22 mouse cellular contexts compared by ENCODE assay signal in genomic region chr1:192442772-192443445, GRCm38 (mm10).
DNase-seq lines count a peak whose midpoint lies in the region; ATAC-seq lines count a peak whose summit lies in the region.
"Had no signal": no experiment of that assay in that cellular context is flagged by ENCODE, and none has a peak within 500 bp of the region (broad histone marks: within the 10 kb centered on the region; RNA-seq: fewer than 3 reads in every experiment).

No protein-coding gene starts in this region.

- no peaks in the 10 kb centered on the region for H3K9me3 ChIP-seq in hindbrain, embryonic 15.5 days
- H3K9me3 ChIP-seq in hindbrain, embryonic 11.5 days (ENCODE audit: control insufficient read depth, low read length) = no peaks in the 10 kb centered on the region
- no peaks in the 10 kb centered on the region for H3K9me3 ChIP-seq in neural tube, embryonic 13.5 days
- H3K9me3 ChIP-seq in neural tube, embryonic 15.5 days (replicated peaks) = no peaks in the 10 kb centered on the region
- H3K9me3 ChIP-seq: forebrain, embryonic 10.5 days; heart, embryonic 15.5 days; limb, embryonic 15.5 days had no signal

- H3K36me3 ChIP-seq in hindbrain, embryonic 15.5 days = no peaks in the 10 kb centered on the region
- H3K36me3 ChIP-seq in hindbrain, embryonic 11.5 days (ENCODE audit: control insufficient read depth, insufficient read depth, low read length) = no peaks in the 10 kb centered on the region
- no peaks in the 10 kb centered on the region for H3K36me3 ChIP-seq in neural tube, embryonic 13.5 days
- no peaks in the 10 kb centered on the region for H3K36me3 ChIP-seq in neural tube, embryonic 15.5 days
- H3K36me3 ChIP-seq: forebrain, embryonic 10.5 days; heart, embryonic 15.5 days; limb, embryonic 15.5 days had no signal

- no peak overlapping the region for H3K9ac ChIP-seq in hindbrain, embryonic 15.5 days
- H3K9ac ChIP-seq in hindbrain, embryonic 11.5 days (ENCODE audit: low read depth, low read length) = no peak overlapping the region
- H3K9ac ChIP-seq in neural tube, embryonic 13.5 days = no peak overlapping the region
- H3K9ac ChIP-seq in neural tube, embryonic 15.5 days (replicated peaks) = no peak overlapping the region
- H3K9ac ChIP-seq: heart, embryonic 15.5 days; limb, embryonic 15.5 days; liver, embryonic 14.5 days; lung, embryonic 14.5 days had no signal

- H3K4me3 ChIP-seq in hindbrain, embryonic 15.5 days = no peak overlapping the region
- H3K4me3 ChIP-seq in hindbrain, embryonic 11.5 days (ENCODE audit: low read depth, low read length) = no peak overlapping the region
- no peak overlapping the region for H3K4me3 ChIP-seq in neural tube, embryonic 13.5 days
- H3K4me3 ChIP-seq in neural tube, embryonic 15.5 days (replicated peaks) = no peak overlapping the region
- H3K4me3 ChIP-seq: forebrain, embryonic 10.5 days; heart, embryonic 15.5 days; layer of hippocampus, adult 2 months; limb, embryonic 15.5 days had no signal

- 0 out of 2 replicates have a peak overlapping the region, but pooled peaks have one; percentile 10 for H3K27ac ChIP-seq in hindbrain, embryonic 15.5 days (replicated peaks)
- no peak overlapping the region for H3K27ac ChIP-seq in hindbrain, embryonic 11.5 days (ENCODE audit: low read depth, low read length)
- H3K27ac ChIP-seq in neural tube, embryonic 13.5 days (replicated peaks) = 0 out of 2 replicates have a peak overlapping the region, but pooled peaks have one; percentile 25
- H3K27ac ChIP-seq in neural tube, embryonic 15.5 days (replicated peaks) = 0 out of 2 replicates have a peak overlapping the region, but pooled peaks have one; percentile 6
- H3K27ac ChIP-seq: forebrain, embryonic 10.5 days; heart, embryonic 15.5 days; liver, embryonic 14.5 days had no signal

- H3K4me2 ChIP-seq in hindbrain, embryonic 15.5 days = no peak overlapping the region
- H3K4me2 ChIP-seq in hindbrain, embryonic 11.5 days (replicated peaks; ENCODE audit: low read depth, low read length) = no peak overlapping the region
- no peak overlapping the region for H3K4me2 ChIP-seq in neural tube, embryonic 13.5 days
- H3K4me2 ChIP-seq in neural tube, embryonic 15.5 days = no peak overlapping the region
- H3K4me2 ChIP-seq: heart, embryonic 15.5 days; limb, embryonic 15.5 days; lung, embryonic 14.5 days had no signal

- no peak for DNase-seq in hindbrain, embryonic 11.5 days (ENCODE audit: low spot score)
- DNase-seq in neural tube, embryonic 10.5 days (ENCODE audit: extremely low spot score, low spot score) = no peak
- peak; percentile 66 for DNase-seq in cerebellum, adult 9-10 months
- DNase-seq in kidney, adult 9 months = no peak
- no peak for DNase-seq in adrenal gland, postnatal 4 days (ENCODE audit: low spot score in 2 of 2)
- DNase-seq: adrenal gland, postnatal 10 days; heart, postnatal 36 days; kidney, postnatal 25 days; layer of hippocampus, postnatal 36 days; lung, embryonic 14.5 days; retina, postnatal 1 day; thymus, postnatal 25 days had no signal

- WGBS in hindbrain, embryonic 15.5 days = 83% methylated on average over 5 of the region's 5 CpGs
- whole genome bisulfite sequencing in hindbrain, embryonic 11.5 days = 89% methylated on average over 5 of the region's 5 CpGs
- 87% methylated on average over 5 of the region's 5 CpGs for WGBS in neural tube, embryonic 13.5 days
- 84% methylated on average over 5 of the region's 5 CpGs for WGBS in neural tube, embryonic 15.5 days

- H3K4me1 ChIP-seq in hindbrain, embryonic 15.5 days (replicated peaks) = peaks cover 38% of the 10 kb centered on the region
- H3K4me1 ChIP-seq in hindbrain, embryonic 11.5 days (replicated peaks; ENCODE audit: control insufficient read depth, insufficient read depth, low read length) = no peaks in the 10 kb centered on the region
- peaks cover 25% of the 10 kb centered on the region for H3K4me1 ChIP-seq in neural tube, embryonic 13.5 days (replicated peaks)
- H3K4me1 ChIP-seq in neural tube, embryonic 15.5 days = peaks cover 28% of the 10 kb centered on the region

- H3K27me3 ChIP-seq in hindbrain, embryonic 15.5 days = no peaks in the 10 kb centered on the region
- no peaks in the 10 kb centered on the region for H3K27me3 ChIP-seq in hindbrain, embryonic 11.5 days (ENCODE audit: control insufficient read depth, insufficient read depth, low read length)
- no peaks in the 10 kb centered on the region for H3K27me3 ChIP-seq in neural tube, embryonic 13.5 days
- no peaks in the 10 kb centered on the region for H3K27me3 ChIP-seq in neural tube, embryonic 15.5 days (replicated peaks)
- H3K27me3 ChIP-seq: limb, embryonic 15.5 days had no signal

- ATAC-seq in hindbrain, embryonic 15.5 days (ENCODE audit: low FRiP score, low read depth) = no peak
- no peak for ATAC-seq in hindbrain, embryonic 11.5 days (ENCODE audit: low FRiP score)
- ATAC-seq in neural tube, embryonic 13.5 days (ENCODE audit: low read depth) = no peak
- no peak for ATAC-seq in neural tube, embryonic 15.5 days (ENCODE audit: low FRiP score)
- ATAC-seq: hindbrain, postnatal 0 days; intestine, embryonic 16.5 days had no signal
